Mouse (Mus musculus) embryonic facial prominence, embryonic 14.5 days (tissue): ENCODE data around the gene Zbtb8a. TPM values are rescaled to one million over a fixed set of nuclear protein-coding genes. Genes with fewer than 3 reads are reported as not detected.
A peak's percentile ranks its signal among the peaks of the same experiment; 100 is the strongest.

Source experiments
- ATAC-seq: fragments of 200-750 bp; cut with Nextera tagmentation; 2 replicates; pipeline ENCODE4 v1.8.0; 2017; ENCODE audit warnings: low read depth, moderate number of reproducible peaks, moderate TSS enrichment
- DNase-seq: peaks from one replicate; pipeline ENCODE4 v3.0.0-alpha.2; 2015; ENCODE audit warnings: low spot score
- H3K27ac ChIP-seq: fragments of 300-500 bp; sonication (generic); replicated peaks from 2 replicates; pipeline ENCODE4 v1.5.1; 2014; ENCODE audit warnings: low read depth, mild to moderate bottlenecking, low read length, moderate library complexity
- H3K27me3 ChIP-seq: fragments of 300-500 bp; sonication (generic); replicated peaks from 2 replicates; pipeline ENCODE4 v1.6.1; 2014; ENCODE audit warnings: low read length; ENCODE audit not compliant: control insufficient read depth, insufficient read depth
- H3K36me3 ChIP-seq: fragments of 300-500 bp; sonication (generic); 2 replicates; pipeline ENCODE4 v1.6.1; 2014; ENCODE audit warnings: low read length, mixed read lengths; ENCODE audit not compliant: control insufficient read depth, insufficient read depth
- H3K4me1 ChIP-seq: fragments of 300-500 bp; sonication (generic); 2 replicates; pipeline ENCODE4 v1.6.1; 2014; ENCODE audit warnings: antibody characterized with exemption, low read length; ENCODE audit not compliant: control insufficient read depth, insufficient read depth
- H3K4me2 ChIP-seq: fragments of 300-500 bp; sonication (generic); 2 replicates; pipeline ENCODE4 v1.6.1; 2014; ENCODE audit warnings: low read depth, mild to moderate bottlenecking, low read length, moderate library complexity, mixed read lengths
- H3K4me3 ChIP-seq: fragments of 300-500 bp; sonication (generic); 2 replicates; pipeline ENCODE4 v1.5.1; 2014; ENCODE audit warnings: low read depth, mild to moderate bottlenecking, low read length
- H3K9ac ChIP-seq: fragments of 300-500 bp; sonication (generic); 2 replicates; pipeline ENCODE4 v1.6.1; 2014; ENCODE audit warnings: low read depth, mild to moderate bottlenecking, low read length, moderate library complexity, mixed read lengths
- H3K9me3 ChIP-seq: fragments of 300-500 bp; sonication (generic); 2 replicates; pipeline ENCODE4 v1.6.1; 2016; ENCODE audit warnings: low read length; ENCODE audit not compliant: control insufficient read depth
- WGBS: fragments of 180-500 bp; shearing (Covaris S2); extraction: QIAGEN DNeasy Blood & Tissue Kit; methylation state at CpG from one replicate; pipeline ENCODE4 v1.1.7; 2014; 5-methylcytosine and 5-hydroxymethylcytosine counted together
- polyA plus RNA-seq: library from polyadenylated mRNA; unstranded; fragments of >200 nt; fragmentation: Nextera tagmentation; extraction: Ambion mirVana; gene quantifications from 2 replicates; pipeline ENCODE4 v1.2.1, GENCODE M21; 2014

The Zbtb8a gene
- polyA plus RNA-seq, 1 experiment from 2014 or later, result 4.6 TPM

GRCm38 (mm10) chr4:129335216-129336074 lies 42.5 kb downstream of the Zbtb8a start, which contains the start of the genes Rbbp4 and Zbtb8os:
Rbbp4 (minus strand) TSS chr4:129335370.
Zbtb8os (plus strand) TSS chr4:129335695.
- Histone ChIP-seq H3K4me3 (peak within 1 kb of the TSS; percentile 94), H3K27me3 (no peaks in the 10 kb centered on the region), H3K36me3 (peaks cover 35% of the 10 kb centered on the region), H3K9ac (peak within 1 kb of the TSS; percentile 97), H3K9me3 (no peaks in the 10 kb centered on the region), H3K4me2 (peak within 1 kb of the TSS; percentile 61), H3K27ac (peak within 1 kb of the TSS; percentile 97), H3K4me1 (peaks cover 29% of the 10 kb centered on the region)
- ATAC-seq, result peak; percentile 98
- under 1% methylated on average over 58 of the region's 73 CpGs for WGBS
- DNase-seq, result peak; percentile 100

GRCm38 (mm10) chr4:129334677-129335215 lies 43.2 kb downstream of the Zbtb8a start:
- WGBS, result 0% methylated on average over 32 of the region's 62 CpGs
- ATAC-seq, result peak; percentile 3
- H3K9ac ChIP-seq, result peak overlapping the region; percentile 97
- H3K36me3 ChIP-seq, result peaks cover 42% of the 10 kb centered on the region
- peak overlapping the region; percentile 94 for H3K4me3 ChIP-seq
- no peaks in the 10 kb centered on the region for H3K27me3 ChIP-seq
- H3K4me1 ChIP-seq, result peaks cover 29% of the 10 kb centered on the region
- DNase-seq, result no peak
- peak overlapping the region; percentile 96 for H3K27ac ChIP-seq
- H3K4me2 ChIP-seq, result peak overlapping the region; percentile 61
- H3K9me3 ChIP-seq, result no peaks in the 10 kb centered on the region

- Histone ChIP-seq H3K36me3 (peaks cover 60% of the 10 kb centered on the region), H3K9ac (peak overlapping the region; percentile 46; the same call in 1 of the 2 replicates), H3K27ac (no peak overlapping the region), H3K9me3 (no peaks in the 10 kb centered on the region), H3K4me3 (peak overlapping the region; percentile 94), H3K27me3 (no peaks in the 10 kb centered on the region), H3K4me2 (peak overlapping the region; percentile 61), H3K4me1 (peaks cover 29% of the 10 kb centered on the region)
- 22% methylated on average over 1 of the region's 1 CpGs for WGBS
- no peak for DNase-seq
- ATAC-seq, result no peak
These were observed 45.1 kb downstream of the Zbtb8a start for GRCm38 (mm10) chr4:129332846-129333245.

- 55% methylated on average over 1 of the region's 1 CpGs for WGBS
- Histone ChIP-seq H3K27me3 (no peaks in the 10 kb centered on the region), H3K9ac (no peak overlapping the region), H3K36me3 (peaks cover 90% of the 10 kb centered on the region), H3K4me3 (no peak overlapping the region), H3K27ac (no peak overlapping the region), H3K4me1 (peaks cover 1% of the 10 kb centered on the region; the same call in 1 of the 2 replicates), H3K4me2 (no peak overlapping the region), H3K9me3 (no peaks in the 10 kb centered on the region)
- DNase-seq, result no peak
- ATAC-seq, result no peak
These were observed 51.7 kb downstream of the Zbtb8a start for GRCm38 (mm10) chr4:129326191-129326590.

- Histone ChIP-seq H3K4me1 (no peaks in the 10 kb centered on the region), H3K36me3 (peaks cover 90% of the 10 kb centered on the region), H3K27me3 (no peaks in the 10 kb centered on the region), H3K9ac (no peak overlapping the region), H3K4me2 (no peak overlapping the region), H3K4me3 (no peak overlapping the region), H3K9me3 (no peaks in the 10 kb centered on the region), H3K27ac (no peak overlapping the region)
- DNase-seq (peak; percentile 15), ATAC-seq (no peak)
- WGBS, result 65% methylated on average over 1 of the region's 1 CpGs
These were observed 53.2 kb downstream of the Zbtb8a start for GRCm38 (mm10) chr4:129324756-129325155.

GRCm38 (mm10) chr4:129323491-129323890 lies 54.4 kb downstream of the Zbtb8a start:
- H3K4me1 ChIP-seq, result no peaks in the 10 kb centered on the region
- H3K4me3 ChIP-seq, result no peak overlapping the region
- WGBS, result 95% methylated on average over 1 of the region's 1 CpGs
- no peak for ATAC-seq
- DNase-seq, result no peak
- no peak overlapping the region for H3K4me2 ChIP-seq
- H3K36me3 ChIP-seq, result peaks cover 91% of the 10 kb centered on the region
- no peak overlapping the region for H3K27ac ChIP-seq
- H3K9ac ChIP-seq, result no peak overlapping the region
- H3K27me3 ChIP-seq, result no peaks in the 10 kb centered on the region
- H3K9me3 ChIP-seq, result no peaks in the 10 kb centered on the region

- Histone ChIP-seq H3K27ac (no peak overlapping the region), H3K4me1 (no peaks in the 10 kb centered on the region), H3K4me2 (no peak overlapping the region), H3K27me3 (no peaks in the 10 kb centered on the region), H3K9me3 (no peaks in the 10 kb centered on the region), H3K9ac (no peak overlapping the region), H3K36me3 (peaks cover 91% of the 10 kb centered on the region), H3K4me3 (no peak overlapping the region)
- ATAC-seq (no peak), DNase-seq (no peak)
- WGBS, result 92% methylated on average over 5 of the region's 5 CpGs
These were observed 55.9 kb downstream of the Zbtb8a start for GRCm38 (mm10) chr4:129322042-129322441.

GRCm38 (mm10) chr4:129320876-129321275 lies 57.0 kb downstream of the Zbtb8a start:
- Histone ChIP-seq H3K9me3 (no peaks in the 10 kb centered on the region), H3K9ac (no peak overlapping the region), H3K4me1 (no peaks in the 10 kb centered on the region), H3K4me2 (no peak overlapping the region), H3K27me3 (no peaks in the 10 kb centered on the region), H3K4me3 (no peak overlapping the region), H3K36me3 (peaks cover 91% of the 10 kb centered on the region), H3K27ac (no peak overlapping the region)
- WGBS, result 89% methylated on average over 1 of the region's 1 CpGs
- DNase-seq, result no peak
- ATAC-seq, result no peak
